Mouse (Mus musculus) embryonic facial prominence, embryonic 11.5 days (tissue): ENCODE measurements at regions not wholly inside any gene's neighbourhood (a gene's known extent, or its start where the extent isn't known, plus 50 kb on each side); places are given as distances from the start of the nearest gene placed in this dataset.

Experiments used
- ATAC-seq: fragments of 200-750 bp; cut with Nextera tagmentation; replicated peaks from 2 replicates; pipeline ENCODE4 v1.8.0; 2017; ENCODE audit warnings: low read depth; ENCODE audit not compliant: insufficient number of reproducible peaks, low FRiP score, low TSS enrichment
- DNase-seq: peaks from one replicate; pipeline ENCODE4 v3.0.0-alpha.2; 2015; ENCODE audit warnings: low spot score
- H3K27ac ChIP-seq: fragments of 300-500 bp; sonication (generic); replicated peaks from 2 replicates; pipeline ENCODE4 v1.5.1; 2014; ENCODE audit warnings: mild to moderate bottlenecking, low read depth, low read length, control low read depth
- H3K27me3 ChIP-seq: fragments of 300-500 bp; sonication (generic); 2 replicates; pipeline ENCODE4 v1.6.1; 2014; ENCODE audit warnings: mild to moderate bottlenecking, low read length, moderate library complexity, mixed read lengths; ENCODE audit not compliant: control insufficient read depth, insufficient read depth
- H3K36me3 ChIP-seq: fragments of 300-500 bp; sonication (generic); replicated peaks from 2 replicates; pipeline ENCODE4 v1.6.1; 2014; ENCODE audit warnings: low read depth, mild to moderate bottlenecking, low read length, moderate library complexity, mixed read lengths; ENCODE audit not compliant: control insufficient read depth, insufficient read depth
- H3K4me1 ChIP-seq: fragments of 300-500 bp; sonication (generic); 2 replicates; pipeline ENCODE4 v1.6.1; 2014; ENCODE audit warnings: low read length, mixed read lengths; ENCODE audit not compliant: control insufficient read depth, insufficient read depth
- H3K4me2 ChIP-seq: fragments of 300-500 bp; sonication (generic); 2 replicates; pipeline ENCODE4 v1.6.1; 2014; ENCODE audit warnings: low read depth, mild to moderate bottlenecking, control low read depth, low read length, moderate library complexity
- H3K4me3 ChIP-seq: fragments of 300-500 bp; sonication (generic); 2 replicates; pipeline ENCODE4 v1.5.1; 2014; ENCODE audit warnings: low read depth, low read length, control low read depth
- H3K9ac ChIP-seq: fragments of 300-500 bp; sonication (generic); replicated peaks from 2 replicates; pipeline ENCODE4 v1.6.1; 2014; ENCODE audit warnings: mild to moderate bottlenecking, control low read depth, low read length
- H3K9me3 ChIP-seq: fragments of 300-500 bp; sonication (generic); replicated peaks from 2 replicates; pipeline ENCODE4 v1.6.1; 2016; ENCODE audit warnings: mild to moderate bottlenecking, low read length, inconsistent platforms, mixed read lengths; ENCODE audit not compliant: control insufficient read depth
- WGBS: fragments of 180-500 bp; shearing (Covaris S2); extraction: QIAGEN DNeasy Blood & Tissue Kit; methylation state at CpG from one replicate; pipeline ENCODE4 v1.1.7; 2014; 5-methylcytosine and 5-hydroxymethylcytosine counted together

DNA sequence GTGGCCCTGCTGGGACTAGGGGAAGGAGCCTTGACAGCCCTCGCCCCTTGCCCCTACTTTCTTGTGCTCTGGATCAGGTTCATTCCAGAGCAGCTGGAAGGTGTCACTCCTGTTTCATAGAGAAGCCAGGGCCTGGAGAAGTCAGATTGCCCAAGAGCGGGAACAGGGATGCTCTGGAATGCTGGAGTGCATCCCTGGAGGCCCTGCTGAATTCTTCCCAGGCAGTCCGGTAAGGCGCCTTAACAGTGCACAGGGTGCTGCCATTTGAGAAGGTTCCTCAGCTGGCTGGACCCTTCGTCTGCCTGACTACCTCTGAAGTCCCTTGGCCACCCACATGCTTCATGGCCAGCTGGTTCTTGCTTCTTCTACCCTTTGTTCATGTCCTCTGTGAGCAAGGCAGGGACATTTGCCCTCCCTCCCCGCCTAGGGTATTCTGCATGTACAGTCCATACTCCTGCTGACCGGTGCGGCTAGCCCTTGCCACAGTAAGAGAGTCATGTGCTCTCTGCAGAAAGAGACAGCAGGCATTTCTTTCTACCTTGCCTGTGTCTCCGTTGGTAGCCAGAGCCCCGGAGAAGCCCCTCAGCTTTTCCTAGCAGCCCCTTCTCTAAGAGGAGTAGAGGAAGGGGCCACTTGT is 68.5 kb upstream of the Smndc1 start:
- H3K36me3 ChIP-seq, result no peaks in the 10 kb centered on the region
- peaks cover 3% of the 10 kb centered on the region; the same call in 1 of the 2 replicates for H3K4me1 ChIP-seq
- WGBS, result 40% methylated on average over 10 of the region's 10 CpGs
- no peak for ATAC-seq
- peak overlapping the region; percentile 14; the same call in 1 of the 2 replicates for H3K9ac ChIP-seq
- no peaks in the 10 kb centered on the region; the same call in 1 of the 2 replicates for H3K27me3 ChIP-seq
- H3K4me3 ChIP-seq, result no peak overlapping the region
- no peak overlapping the region for H3K27ac ChIP-seq
- H3K9me3 ChIP-seq, result no peaks in the 10 kb centered on the region
- peak overlapping the region; percentile 19 for H3K4me2 ChIP-seq
- DNase-seq, result no peak

DNA sequence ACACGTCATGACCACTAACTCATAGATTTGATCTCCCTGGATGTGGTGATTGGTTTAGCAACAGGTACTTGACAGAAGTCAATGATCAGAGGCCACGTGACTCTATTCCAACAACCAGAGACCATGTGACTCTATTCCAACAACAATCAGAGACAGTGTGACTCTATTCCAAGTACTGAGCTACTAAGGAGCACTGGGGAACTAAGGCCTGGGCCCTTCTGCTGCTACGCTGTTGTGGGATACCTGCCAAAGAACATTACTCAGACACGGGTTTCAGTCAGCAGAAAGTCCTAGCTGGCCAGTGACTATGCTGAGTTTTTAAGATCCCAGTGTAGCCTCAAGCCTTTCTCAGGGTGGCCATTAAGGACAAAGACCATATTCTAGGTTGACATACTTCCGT is 66.3 kb upstream of the Smndc1 start:
- H3K4me2 ChIP-seq, result no peak overlapping the region
- WGBS, result 88% methylated on average over 5 of the region's 5 CpGs
- peaks cover 3% of the 10 kb centered on the region; the same call in 1 of the 2 replicates for H3K4me1 ChIP-seq

DNA sequence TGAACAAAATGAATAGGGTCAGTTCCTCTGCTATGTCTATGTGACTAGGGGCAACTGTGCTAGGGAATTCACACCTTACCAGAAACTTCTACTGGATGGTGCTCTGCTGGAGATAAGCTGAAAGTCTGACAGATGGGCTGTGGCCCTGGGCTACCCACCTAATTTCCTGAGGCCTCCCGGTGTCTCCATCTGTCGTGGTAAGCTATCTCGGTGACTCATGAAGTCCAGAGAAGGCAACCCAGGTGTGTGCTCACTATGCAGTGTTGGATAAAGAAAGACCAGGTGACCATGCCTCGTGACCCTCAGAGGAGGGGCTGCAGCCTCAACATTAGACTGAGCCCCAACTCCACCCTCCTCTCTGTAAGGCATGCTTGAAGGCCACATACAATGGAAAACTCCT is 64.2 kb upstream of the Smndc1 start:
- Histone ChIP-seq H3K4me2 (no peak overlapping the region), H3K4me1 (peaks cover 3% of the 10 kb centered on the region; the same call in 1 of the 2 replicates), H3K27me3 (no peaks in the 10 kb centered on the region), H3K9me3 (no peaks in the 10 kb centered on the region), H3K9ac (no peak overlapping the region), H3K36me3 (no peaks in the 10 kb centered on the region), H3K4me3 (no peak overlapping the region), H3K27ac (no peak overlapping the region)
- WGBS, result 86% methylated on average over 4 of the region's 4 CpGs
- DNase-seq (no peak), ATAC-seq (no peak)

More for the DNA sequence above, 66.3 kb upstream of the Smndc1 start:
- Histone ChIP-seq H3K9ac (no peak overlapping the region), H3K27me3 (no peaks in the 10 kb centered on the region; the same call in 1 of the 2 replicates), H3K36me3 (no peaks in the 10 kb centered on the region), H3K9me3 (no peaks in the 10 kb centered on the region), H3K27ac (no peak overlapping the region), H3K4me3 (no peak overlapping the region)
- ATAC-seq, result no peak
- DNase-seq, result no peak

DNA sequence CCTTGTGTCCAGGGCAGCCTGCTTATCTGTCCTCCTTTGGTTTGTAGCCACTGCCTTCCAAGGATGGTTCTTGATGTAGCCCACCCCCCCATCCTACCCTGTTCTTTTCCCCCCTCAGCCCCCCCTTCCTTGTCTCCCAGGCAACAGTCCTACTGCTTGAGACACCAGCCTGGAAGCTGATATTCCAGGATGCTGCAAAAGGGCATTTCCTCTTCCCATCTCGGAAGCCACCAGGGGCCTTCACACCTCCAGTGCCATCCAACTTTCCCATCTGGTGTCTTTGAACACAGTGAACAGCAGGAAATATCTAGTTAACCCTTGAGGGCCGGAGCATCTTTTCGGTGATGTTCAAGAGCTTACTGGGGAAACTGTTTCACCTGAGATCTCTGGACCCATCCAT is 63.7 kb upstream of the Smndc1 start:
- Histone ChIP-seq H3K9ac (no peak overlapping the region), H3K4me2 (no peak overlapping the region), H3K36me3 (no peaks in the 10 kb centered on the region), H3K9me3 (no peaks in the 10 kb centered on the region), H3K27me3 (no peaks in the 10 kb centered on the region), H3K27ac (no peak overlapping the region), H3K4me1 (peaks cover 3% of the 10 kb centered on the region; the same call in 1 of the 2 replicates), H3K4me3 (no peak overlapping the region)
- ATAC-seq (no peak), DNase-seq (no peak)
- 62% methylated on average over 3 of the region's 3 CpGs for WGBS

DNA sequence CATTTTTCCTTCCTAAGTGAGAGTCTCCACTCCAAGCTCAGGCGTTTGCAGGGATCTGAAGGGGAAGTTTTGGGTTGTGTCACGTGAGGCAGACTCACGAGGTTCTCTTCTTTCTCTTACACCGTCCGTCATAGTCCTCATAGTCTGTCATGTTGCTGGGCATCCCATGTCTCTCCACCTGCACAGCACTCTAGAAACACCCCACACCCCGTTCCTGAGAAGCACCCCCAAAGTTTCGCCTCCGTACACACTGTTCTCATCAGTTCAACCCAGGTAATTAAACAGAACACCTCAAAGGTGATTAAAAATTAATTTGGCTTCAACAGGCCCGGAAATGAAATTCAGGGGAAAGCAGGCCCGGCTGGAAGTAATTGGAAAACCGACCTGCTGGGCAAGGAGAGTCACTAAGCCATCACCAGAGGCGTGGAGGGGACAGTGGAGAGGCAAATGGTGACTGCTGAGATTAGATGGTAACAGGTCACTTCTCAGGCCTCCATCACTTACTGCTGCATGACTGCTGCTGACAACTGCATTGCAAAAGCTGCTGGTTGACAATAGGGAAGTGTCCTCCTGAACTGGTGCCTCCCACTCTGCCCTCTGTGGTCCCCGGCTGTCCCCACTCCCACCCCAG is 63.1 kb upstream of the Smndc1 start:
- no peak for ATAC-seq
- Histone ChIP-seq H3K27ac (no peak overlapping the region), H3K4me1 (no peaks in the 10 kb centered on the region), H3K27me3 (no peaks in the 10 kb centered on the region), H3K36me3 (no peaks in the 10 kb centered on the region), H3K4me3 (no peak overlapping the region), H3K9ac (no peak overlapping the region), H3K9me3 (no peaks in the 10 kb centered on the region), H3K4me2 (no peak overlapping the region)
- WGBS, result 66% methylated on average over 13 of the region's 13 CpGs
- no peak for DNase-seq

DNA sequence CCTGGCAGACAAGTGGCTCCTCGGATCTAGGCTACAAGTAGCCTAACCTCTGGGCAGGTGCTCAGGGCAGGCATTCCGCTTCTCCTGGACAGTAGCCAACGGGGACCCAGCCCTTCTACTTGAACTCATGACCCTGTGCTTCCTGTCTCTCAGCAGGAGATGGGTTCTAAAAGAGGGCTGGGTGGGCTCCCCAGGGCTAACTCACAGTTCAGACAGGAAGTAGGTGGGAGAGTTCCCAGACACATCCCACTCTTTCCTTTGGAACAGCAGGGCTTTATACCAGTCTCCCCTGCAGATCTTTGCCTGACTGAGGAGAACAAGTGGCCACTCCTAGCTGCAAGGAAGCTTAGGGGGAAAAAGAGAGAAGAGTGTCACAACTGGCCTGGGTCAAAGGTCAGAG is 62.0 kb upstream of the Smndc1 start:
- H3K9me3 ChIP-seq, result no peaks in the 10 kb centered on the region
- H3K36me3 ChIP-seq, result no peaks in the 10 kb centered on the region
- no peaks in the 10 kb centered on the region for H3K27me3 ChIP-seq
- no peak overlapping the region for H3K4me2 ChIP-seq
- H3K27ac ChIP-seq, result no peak overlapping the region
- WGBS, result 31% methylated on average over 3 of the region's 3 CpGs
- DNase-seq (no peak), ATAC-seq (no peak)
- H3K4me3 ChIP-seq, result no peak overlapping the region
- no peaks in the 10 kb centered on the region for H3K4me1 ChIP-seq
- H3K9ac ChIP-seq, result no peak overlapping the region

DNA sequence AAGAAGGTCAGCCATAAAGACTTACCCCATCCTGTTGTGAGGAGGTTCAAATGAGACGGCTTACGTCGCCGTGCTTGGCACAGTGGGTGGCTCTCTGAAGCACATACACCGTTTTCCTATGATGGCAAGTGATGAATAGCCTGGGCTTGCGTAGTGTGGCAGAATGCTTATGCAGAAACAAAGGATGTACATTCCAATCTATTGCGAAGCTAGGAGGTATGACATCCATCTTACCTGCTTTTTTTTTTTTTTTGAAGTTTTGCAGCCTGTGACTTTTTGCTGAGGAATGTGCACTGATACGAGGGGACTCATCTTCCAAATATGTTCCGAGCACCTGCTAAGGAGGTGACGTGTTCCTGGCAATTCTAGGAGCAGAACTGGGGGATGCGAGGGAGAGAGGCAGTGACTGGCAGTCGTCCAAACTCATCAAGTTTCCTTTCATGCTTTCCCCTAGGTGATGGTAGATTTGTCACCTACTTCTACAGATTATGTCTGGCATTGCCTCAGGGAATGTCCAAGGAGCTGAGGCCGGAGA is 61.1 kb upstream of the Smndc1 start:
- H3K4me3 ChIP-seq, result no peak overlapping the region
- H3K27ac ChIP-seq, result no peak overlapping the region
- no peaks in the 10 kb centered on the region for H3K36me3 ChIP-seq
- WGBS, result 77% methylated on average over 13 of the region's 13 CpGs
- DNase-seq (no peak), ATAC-seq (no peak)
- H3K9me3 ChIP-seq, result no peaks in the 10 kb centered on the region
- H3K4me2 ChIP-seq, result no peak overlapping the region
- H3K27me3 ChIP-seq, result no peaks in the 10 kb centered on the region
- H3K9ac ChIP-seq, result no peak overlapping the region
- no peaks in the 10 kb centered on the region for H3K4me1 ChIP-seq

DNA sequence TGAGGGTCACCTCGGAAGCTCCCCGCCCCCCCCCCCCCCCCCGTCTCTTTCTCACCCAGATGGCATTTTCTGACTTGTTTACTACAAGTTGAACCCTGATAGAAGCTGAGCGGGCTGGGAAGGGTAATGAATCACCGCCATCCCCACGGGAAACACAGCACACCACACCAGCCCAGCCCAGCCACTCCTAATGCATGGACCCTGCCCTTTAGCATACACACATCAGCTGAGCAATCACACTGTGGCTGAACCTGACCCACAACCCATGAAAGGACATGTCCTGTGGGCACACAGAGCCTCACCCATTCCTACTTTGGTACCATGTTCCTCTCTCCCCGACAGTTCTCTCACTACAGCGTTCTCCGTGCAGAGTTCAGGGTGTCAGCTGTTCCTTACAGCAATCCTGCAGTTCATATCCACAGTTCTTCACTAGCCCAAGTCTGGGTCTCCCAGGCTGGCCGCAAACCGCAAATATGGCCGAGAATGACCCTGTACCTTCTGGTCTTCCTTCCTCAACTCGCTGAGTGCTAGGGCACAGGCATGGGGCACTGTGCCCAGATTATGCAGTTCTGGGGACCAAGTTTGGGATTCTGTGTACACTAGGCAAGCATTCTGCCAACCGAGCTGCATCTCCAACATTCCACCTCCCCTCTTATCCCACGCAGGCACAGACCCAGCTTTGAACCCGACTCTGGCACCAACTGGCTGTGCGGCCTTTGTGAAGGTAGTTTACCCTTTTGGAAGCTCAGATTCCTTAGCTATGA is 60.4 kb upstream of the Smndc1 start:
- Histone ChIP-seq H3K27ac (no peak overlapping the region), H3K9me3 (no peaks in the 10 kb centered on the region), H3K27me3 (no peaks in the 10 kb centered on the region), H3K36me3 (no peaks in the 10 kb centered on the region), H3K4me3 (no peak overlapping the region), H3K9ac (no peak overlapping the region), H3K4me1 (no peaks in the 10 kb centered on the region), H3K4me2 (no peak overlapping the region)
- ATAC-seq (no peak), DNase-seq (no peak)
- 84% methylated on average over 15 of the region's 17 CpGs for WGBS
